Mouse (Mus musculus) cortical plate, adult 2 months (tissue): ENCODE measurements around the gene Gm17018.

Experiments used
- CTCF ChIP-seq: fragments of 200-500 bp; IDR thresholded peaks from 2 replicates; pipeline ENCODE4 v1.5.1; 2011; ENCODE audit warnings: mild to moderate bottlenecking, control low read depth, low read length; ENCODE audit not compliant: insufficient read depth; ENCODE audit errors: extremely low read depth
- POLR2A ChIP-seq: fragments of 200-500 bp; IDR thresholded peaks from 2 replicates; pipeline ENCODE4 v1.6.1; 2011; ENCODE audit warnings: mild to moderate bottlenecking, low read length, control low read depth; ENCODE audit not compliant: insufficient read depth; ENCODE audit errors: extremely low read depth

- TF ChIP-seq POLR2A (no peak), CTCF (no peak)
Observed at GRCm38 (mm10) chr19:45579416-45579815, 19.0 kb downstream of the Gm17018 start.
